ENCODE assay signal across 15 mouse cellular contexts in the genomic region with DNA sequence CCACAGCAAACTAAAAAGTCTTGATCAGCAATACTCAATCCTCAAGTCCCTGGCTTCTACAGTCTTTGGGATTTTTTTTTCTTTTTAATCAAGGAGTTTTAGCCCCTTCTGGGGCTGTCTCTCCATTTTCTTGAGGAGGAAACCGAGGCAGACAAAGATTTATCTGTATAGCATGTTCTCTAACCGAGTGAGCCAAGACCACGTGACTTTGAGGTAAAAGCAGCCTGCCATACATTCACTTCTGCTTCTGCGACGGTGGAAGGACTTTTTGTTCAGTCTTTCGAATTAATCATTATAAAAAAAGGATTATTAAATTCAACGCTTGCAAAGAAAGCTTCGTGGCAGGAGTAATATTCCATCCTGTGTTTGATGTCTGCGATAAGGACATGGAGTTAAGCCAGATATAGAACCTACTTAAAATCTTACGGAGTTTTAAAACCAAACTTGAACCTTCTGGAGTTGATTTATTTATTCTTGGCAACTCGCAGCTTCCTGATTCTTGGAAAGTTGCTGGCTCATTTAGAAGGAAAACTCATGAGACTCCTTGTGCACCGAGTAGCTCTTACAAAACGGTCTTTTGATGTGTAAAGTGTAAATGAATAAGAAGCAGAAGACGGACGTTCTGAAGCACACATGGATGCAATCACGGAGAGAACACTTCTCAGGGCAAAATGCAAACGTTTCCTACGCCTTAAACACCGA.
DNase-seq lines count a peak whose midpoint lies in the region; ATAC-seq lines count a peak whose summit lies in the region.
"Had no signal": no experiment of that assay in that cellular context is flagged by ENCODE, and none has a peak within 500 bp of the region (broad histone marks: within the 10 kb centered on the region; RNA-seq: fewer than 3 reads in every experiment).

No protein-coding gene starts in this region.

- H3K27ac ChIP-seq in hindbrain, embryonic 12.5 days = 0 out of 2 replicates have a peak overlapping the region, but pooled peaks have one; percentile 1
- no peak overlapping the region for H3K27ac ChIP-seq in hindbrain, embryonic 10.5 days
- peak overlapping the region; percentile 76 for H3K27ac ChIP-seq in embryonic facial prominence, embryonic 13.5 days
- H3K27ac ChIP-seq: heart, embryonic 15.5 days; midbrain, embryonic 13.5 days had no signal

- no peak overlapping the region for H3K4me3 ChIP-seq in hindbrain, embryonic 12.5 days
- no peak overlapping the region for H3K4me3 ChIP-seq in hindbrain, embryonic 10.5 days
- no peak overlapping the region; the same call in 1 of the 2 replicates for H3K4me3 ChIP-seq in embryonic facial prominence, embryonic 13.5 days
- H3K4me3 ChIP-seq: forebrain, embryonic 15.5 days; heart, embryonic 15.5 days; midbrain, embryonic 13.5 days had no signal

- H3K36me3 ChIP-seq in hindbrain, embryonic 12.5 days = no peaks in the 10 kb centered on the region
- H3K36me3 ChIP-seq in hindbrain, embryonic 10.5 days = no peaks in the 10 kb centered on the region
- no peaks in the 10 kb centered on the region for H3K36me3 ChIP-seq in embryonic facial prominence, embryonic 13.5 days
- H3K36me3 ChIP-seq: forebrain, embryonic 15.5 days; heart, embryonic 15.5 days; midbrain, embryonic 13.5 days had no signal

- H3K27me3 ChIP-seq in hindbrain, embryonic 12.5 days = no peaks in the 10 kb centered on the region
- no peaks in the 10 kb centered on the region for H3K27me3 ChIP-seq in hindbrain, embryonic 10.5 days (ENCODE audit: insufficient read depth, poor library complexity, severe bottlenecking)
- no peaks in the 10 kb centered on the region for H3K27me3 ChIP-seq in embryonic facial prominence, embryonic 13.5 days
- H3K27me3 ChIP-seq: forebrain, embryonic 15.5 days; heart, embryonic 15.5 days; midbrain, embryonic 13.5 days had no signal

- H3K9me3 ChIP-seq in hindbrain, embryonic 12.5 days (replicated peaks) = no peaks in the 10 kb centered on the region
- no peaks in the 10 kb centered on the region for H3K9me3 ChIP-seq in hindbrain, embryonic 10.5 days
- H3K9me3 ChIP-seq in embryonic facial prominence, embryonic 13.5 days = no peaks in the 10 kb centered on the region
- H3K9me3 ChIP-seq: forebrain, embryonic 15.5 days; heart, embryonic 15.5 days; midbrain, embryonic 13.5 days had no signal

- 0 out of 2 replicates have a peak, but pooled peaks cover 3% of the 10 kb centered on the region for H3K4me1 ChIP-seq in hindbrain, embryonic 12.5 days
- H3K4me1 ChIP-seq in hindbrain, embryonic 10.5 days (replicated peaks) = peaks cover 14% of the 10 kb centered on the region; the same call in 1 of the 2 replicates
- H3K4me1 ChIP-seq in embryonic facial prominence, embryonic 13.5 days = peaks cover 36% of the 10 kb centered on the region
- H3K4me1 ChIP-seq: midbrain, embryonic 13.5 days had no signal

- H3K4me2 ChIP-seq in hindbrain, embryonic 12.5 days (replicated peaks) = no peak overlapping the region
- peak overlapping the region; percentile 46 for H3K4me2 ChIP-seq in embryonic facial prominence, embryonic 13.5 days
- H3K4me2 ChIP-seq: forebrain, embryonic 15.5 days; heart, embryonic 15.5 days; midbrain, embryonic 13.5 days had no signal

- H3K9ac ChIP-seq in hindbrain, embryonic 12.5 days = no peak overlapping the region
- H3K9ac ChIP-seq in embryonic facial prominence, embryonic 13.5 days = no peak overlapping the region
- H3K9ac ChIP-seq: forebrain, embryonic 15.5 days; heart, embryonic 15.5 days; midbrain, embryonic 13.5 days had no signal

- no peak for DNase-seq in hindbrain, embryonic 10.5 days (ENCODE audit: low spot score)
- DNase-seq in thymus, postnatal 14 days = peak; percentile 16
- DNase-seq in thymus, adult 18-20 months = no peak
- DNase-seq in cerebellum, adult 8-10 months = no peak
- no peak for DNase-seq in embryo, embryonic 9.5 days (ENCODE audit: extremely low spot score)
- DNase-seq: adrenal gland, postnatal 10 days; cerebellum, adult 11-12 months; kidney, postnatal 14 days; left cerebral cortex, postnatal 4 days; thymus, postnatal 36 days had no signal

- WGBS in hindbrain, embryonic 12.5 days = 71% methylated on average over 19 of the region's 19 CpGs
- WGBS in hindbrain, embryonic 10.5 days = 79% methylated on average over 19 of the region's 19 CpGs
- 32% methylated on average over 19 of the region's 19 CpGs for WGBS in embryonic facial prominence, embryonic 13.5 days

- no peak for ATAC-seq in hindbrain, embryonic 12.5 days (ENCODE audit: low FRiP score)
- no peak for ATAC-seq in embryonic facial prominence, embryonic 13.5 days (ENCODE audit: insufficient number of reproducible peaks, insufficient read depth, low FRiP score, low TSS enrichment, low read depth)
- ATAC-seq: forebrain, embryonic 15.5 days; midbrain, embryonic 13.5 days had no signal
